ENCODE assay signal across 19 mouse cellular contexts in the genomic region with DNA sequence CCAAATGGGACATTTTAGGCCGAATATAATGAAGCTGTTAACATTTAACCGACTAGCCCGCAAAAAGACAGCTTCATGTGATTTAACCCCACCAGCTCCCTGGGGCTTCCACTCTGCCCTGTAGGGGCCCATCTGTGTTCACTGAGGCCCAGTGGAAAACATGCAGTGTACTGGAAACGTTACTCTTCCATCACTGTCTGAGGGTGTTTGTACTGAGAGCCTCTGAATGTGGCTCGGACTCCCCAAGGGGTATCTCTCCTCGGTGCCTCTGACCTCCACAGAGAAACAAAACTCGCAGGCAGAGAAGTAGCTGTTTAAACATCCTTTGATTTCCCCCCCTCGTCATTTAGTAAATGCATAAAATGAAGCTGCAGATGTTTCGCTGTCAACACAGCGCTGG.
DNase-seq lines count a peak whose midpoint lies in the region; ATAC-seq and TF ChIP-seq lines count a peak whose summit lies in the region.
"Had no signal": no experiment of that assay in that cellular context is flagged by ENCODE, and none has a peak within 500 bp of the region (broad histone marks: within the 10 kb centered on the region; RNA-seq: fewer than 3 reads in every experiment).

No protein-coding gene starts in this region.

- no peak for TF ChIP-seq CTCF in midbrain, postnatal 0 days (IDR thresholded peaks at IDR 0.05)

- H3K4me1 ChIP-seq in hindbrain, embryonic 12.5 days = peaks cover 22% of the 10 kb centered on the region
- peaks cover 3% of the 10 kb centered on the region; the same call in 1 of the 2 replicates for H3K4me1 ChIP-seq in hindbrain, embryonic 16.5 days (ENCODE audit: control insufficient read depth, insufficient read depth, low read depth, low read length)
- H3K4me1 ChIP-seq in midbrain, embryonic 11.5 days (ENCODE audit: control insufficient read depth, insufficient read depth, low read length) = peaks cover 29% of the 10 kb centered on the region
- H3K4me1 ChIP-seq in midbrain, postnatal 0 days (ENCODE audit: insufficient read depth, low read length) = no peaks in the 10 kb centered on the region
- H3K4me1 ChIP-seq in forebrain, embryonic 12.5 days = peaks cover 42% of the 10 kb centered on the region
- peaks cover 38% of the 10 kb centered on the region for H3K4me1 ChIP-seq in neural tube, embryonic 13.5 days (replicated peaks)
- H3K4me1 ChIP-seq: heart, embryonic 13.5 days had no signal

- ATAC-seq in hindbrain, embryonic 12.5 days (ENCODE audit: low FRiP score) = 0 out of 2 replicates have a peak, but pooled peaks have one; percentile 69
- no peak for ATAC-seq in hindbrain, embryonic 16.5 days
- ATAC-seq in midbrain, embryonic 11.5 days (ENCODE audit: low FRiP score) = no peak
- ATAC-seq in midbrain, postnatal 0 days (ENCODE audit: low FRiP score) = no peak
- no peak for ATAC-seq in forebrain, embryonic 12.5 days (ENCODE audit: low FRiP score)
- ATAC-seq in neural tube, embryonic 13.5 days (ENCODE audit: low read depth) = peak; percentile 62; the same call in 1 of the 2 replicates

- no peak overlapping the region; the same call in 1 of the 2 replicates for H3K27ac ChIP-seq in hindbrain, embryonic 12.5 days
- H3K27ac ChIP-seq in hindbrain, embryonic 16.5 days (ENCODE audit: low read depth, low read length) = no peak overlapping the region
- H3K27ac ChIP-seq in midbrain, embryonic 11.5 days (ENCODE audit: low read depth, low read length) = no peak overlapping the region
- no peak overlapping the region for H3K27ac ChIP-seq in midbrain, postnatal 0 days (ENCODE audit: low read depth, low read length)
- peak overlapping the region; percentile 61 for H3K27ac ChIP-seq in forebrain, embryonic 12.5 days
- H3K27ac ChIP-seq in neural tube, embryonic 13.5 days (replicated peaks) = peak overlapping the region; percentile 74
- H3K27ac ChIP-seq: embryonic facial prominence, embryonic 13.5 days; heart, embryonic 13.5 days; left cerebral cortex, adult 2 months; limb, embryonic 13.5 days; liver, embryonic 14.5 days had no signal

- H3K27me3 ChIP-seq in hindbrain, embryonic 12.5 days = no peaks in the 10 kb centered on the region
- H3K27me3 ChIP-seq in hindbrain, embryonic 16.5 days (replicated peaks; ENCODE audit: control insufficient read depth, insufficient read depth, low read length) = no peaks in the 10 kb centered on the region
- no peaks in the 10 kb centered on the region for H3K27me3 ChIP-seq in midbrain, embryonic 11.5 days (ENCODE audit: control insufficient read depth, insufficient read depth, low read length)
- H3K27me3 ChIP-seq in midbrain, postnatal 0 days (ENCODE audit: insufficient read depth, low read length) = no peaks in the 10 kb centered on the region
- 0 out of 2 replicates have a peak, but pooled peaks cover 5% of the 10 kb centered on the region for H3K27me3 ChIP-seq in forebrain, embryonic 12.5 days
- H3K27me3 ChIP-seq in neural tube, embryonic 13.5 days = no peaks in the 10 kb centered on the region

- H3K9ac ChIP-seq in hindbrain, embryonic 12.5 days = no peak overlapping the region
- H3K9ac ChIP-seq in hindbrain, embryonic 16.5 days (ENCODE audit: low read depth, low read length) = no peak overlapping the region
- H3K9ac ChIP-seq in midbrain, embryonic 11.5 days (ENCODE audit: low read length) = no peak overlapping the region
- H3K9ac ChIP-seq in midbrain, postnatal 0 days (replicated peaks; ENCODE audit: low read length, poor library complexity, severe bottlenecking) = no peak overlapping the region
- no peak overlapping the region for H3K9ac ChIP-seq in forebrain, embryonic 12.5 days
- 0 out of 2 replicates have a peak overlapping the region, but pooled peaks have one; percentile 6 for H3K9ac ChIP-seq in neural tube, embryonic 13.5 days
- H3K9ac ChIP-seq: embryonic facial prominence, embryonic 13.5 days; heart, embryonic 13.5 days; limb, embryonic 13.5 days; liver, embryonic 14.5 days had no signal

- peak; percentile 82 for DNase-seq in midbrain, embryonic 11.5 days (ENCODE audit: low spot score, missing footprints)
- no peak for DNase-seq in midbrain, postnatal 0 days (ENCODE audit: low spot score)
- no peak for DNase-seq in retina, embryonic 14.5 days (ENCODE audit: low spot score)
- DNase-seq: adrenal gland, postnatal 10 days; cerebellum, adult 18-20 months; cerebellum, postnatal 36 days; heart, postnatal 4 days; thymus, postnatal 25 days had no signal

- no peak overlapping the region for H3K4me3 ChIP-seq in hindbrain, embryonic 12.5 days
- H3K4me3 ChIP-seq in hindbrain, embryonic 16.5 days (ENCODE audit: low read length) = no peak overlapping the region
- no peak overlapping the region for H3K4me3 ChIP-seq in midbrain, embryonic 11.5 days (ENCODE audit: low read depth, low read length)
- H3K4me3 ChIP-seq in midbrain, postnatal 0 days (ENCODE audit: low read depth, low read length) = no peak overlapping the region
- H3K4me3 ChIP-seq in forebrain, embryonic 12.5 days (replicated peaks) = no peak overlapping the region
- H3K4me3 ChIP-seq in neural tube, embryonic 13.5 days = no peak overlapping the region
- H3K4me3 ChIP-seq: embryonic facial prominence, embryonic 13.5 days; heart, embryonic 13.5 days; layer of hippocampus, adult 2 months; left cerebral cortex, adult 2 months; limb, embryonic 13.5 days had no signal

- H3K9me3 ChIP-seq in hindbrain, embryonic 12.5 days (replicated peaks) = no peaks in the 10 kb centered on the region
- H3K9me3 ChIP-seq in hindbrain, embryonic 16.5 days (ENCODE audit: control insufficient read depth, low read length) = no peaks in the 10 kb centered on the region
- H3K9me3 ChIP-seq in midbrain, embryonic 11.5 days (ENCODE audit: control insufficient read depth, low read length) = no peaks in the 10 kb centered on the region
- H3K9me3 ChIP-seq in midbrain, postnatal 0 days (ENCODE audit: low read length) = no peaks in the 10 kb centered on the region
- no peaks in the 10 kb centered on the region for H3K9me3 ChIP-seq in forebrain, embryonic 12.5 days
- H3K9me3 ChIP-seq in neural tube, embryonic 13.5 days = no peaks in the 10 kb centered on the region
- H3K9me3 ChIP-seq: embryonic facial prominence, embryonic 13.5 days; heart, embryonic 13.5 days; limb, embryonic 13.5 days had no signal

- 12% methylated on average over 10 of the region's 10 CpGs for WGBS in hindbrain, embryonic 12.5 days
- WGBS in hindbrain, embryonic 16.5 days = 21% methylated on average over 10 of the region's 10 CpGs
- WGBS in midbrain, embryonic 11.5 days = 32% methylated on average over 10 of the region's 10 CpGs
- WGBS in midbrain, postnatal 0 days = 37% methylated on average over 10 of the region's 10 CpGs
- 27% methylated on average over 10 of the region's 10 CpGs for WGBS in forebrain, embryonic 12.5 days
- WGBS in neural tube, embryonic 13.5 days = 10% methylated on average over 10 of the region's 10 CpGs

- no peaks in the 10 kb centered on the region for H3K36me3 ChIP-seq in hindbrain, embryonic 12.5 days
- no peaks in the 10 kb centered on the region for H3K36me3 ChIP-seq in hindbrain, embryonic 16.5 days (ENCODE audit: control insufficient read depth, insufficient read depth, low read length)
- H3K36me3 ChIP-seq in midbrain, embryonic 11.5 days (ENCODE audit: control insufficient read depth, insufficient read depth, low read length) = no peaks in the 10 kb centered on the region
- no peaks in the 10 kb centered on the region for H3K36me3 ChIP-seq in midbrain, postnatal 0 days (ENCODE audit: insufficient read depth, low read length)
- H3K36me3 ChIP-seq in forebrain, embryonic 12.5 days (replicated peaks) = no peaks in the 10 kb centered on the region
- H3K36me3 ChIP-seq in neural tube, embryonic 13.5 days = no peaks in the 10 kb centered on the region
- H3K36me3 ChIP-seq: embryonic facial prominence, embryonic 13.5 days; G1E; heart, embryonic 13.5 days; limb, embryonic 13.5 days had no signal

- H3K4me2 ChIP-seq in hindbrain, embryonic 12.5 days (replicated peaks) = peak overlapping the region; percentile 19; the same call in 1 of the 2 replicates
- H3K4me2 ChIP-seq in hindbrain, embryonic 16.5 days (ENCODE audit: low read length) = no peak overlapping the region
- no peak overlapping the region for H3K4me2 ChIP-seq in midbrain, embryonic 11.5 days
- H3K4me2 ChIP-seq in midbrain, postnatal 0 days (ENCODE audit: low read depth, low read length, poor library complexity, severe bottlenecking) = no peak overlapping the region
- no peak overlapping the region for H3K4me2 ChIP-seq in forebrain, embryonic 12.5 days
- peak overlapping the region; percentile 32 for H3K4me2 ChIP-seq in neural tube, embryonic 13.5 days
- H3K4me2 ChIP-seq: embryonic facial prominence, embryonic 13.5 days; heart, embryonic 13.5 days; limb, embryonic 13.5 days had no signal

Comparison
In these comparisons a context has a peak if more than half of its experiments do, and no peak if none do; other contexts are left out.
1. ATAC-seq: peak in hindbrain, embryonic 12.5 days (single experiment) and neural tube, embryonic 13.5 days (single experiment); none in hindbrain, embryonic 16.5 days (single experiment), midbrain, embryonic 11.5 days (single experiment), midbrain, postnatal 0 days (single experiment) and forebrain, embryonic 12.5 days (single experiment).
2. H3K4me2 ChIP-seq: peak in hindbrain, embryonic 12.5 days (single experiment) and neural tube, embryonic 13.5 days (single experiment); none in hindbrain, embryonic 16.5 days (single experiment), midbrain, embryonic 11.5 days (single experiment), midbrain, postnatal 0 days (single experiment) and forebrain, embryonic 12.5 days (single experiment).
3. H3K27ac ChIP-seq: peak in forebrain, embryonic 12.5 days (single experiment) and neural tube, embryonic 13.5 days (single experiment); none in hindbrain, embryonic 12.5 days (single experiment), hindbrain, embryonic 16.5 days (single experiment), midbrain, embryonic 11.5 days (single experiment) and midbrain, postnatal 0 days (single experiment).